Mouse (Mus musculus) heart, adult 8-10 months (tissue): ENCODE data around the gene Gm37240. TPM values are rescaled to one million over a fixed set of nuclear protein-coding genes. Genes with fewer than 3 reads are reported as not detected.

ENCODE experiments used
- DNase-seq: peaks from one replicate; pipeline ENCODE4 v3.0.0; 2022; ENCODE audit warnings: low spot score
- total RNA-seq, 4 experiments: library from RNA; stranded (reverse); gene quantifications; 2 replicates each; pipeline ENCODE4 v1.2.4; 2022

Gene Gm37240
- total RNA-seq, 4 experiments from 2014 or later: 36.8 to 49.5 (median 39.2) TPM

DNA sequence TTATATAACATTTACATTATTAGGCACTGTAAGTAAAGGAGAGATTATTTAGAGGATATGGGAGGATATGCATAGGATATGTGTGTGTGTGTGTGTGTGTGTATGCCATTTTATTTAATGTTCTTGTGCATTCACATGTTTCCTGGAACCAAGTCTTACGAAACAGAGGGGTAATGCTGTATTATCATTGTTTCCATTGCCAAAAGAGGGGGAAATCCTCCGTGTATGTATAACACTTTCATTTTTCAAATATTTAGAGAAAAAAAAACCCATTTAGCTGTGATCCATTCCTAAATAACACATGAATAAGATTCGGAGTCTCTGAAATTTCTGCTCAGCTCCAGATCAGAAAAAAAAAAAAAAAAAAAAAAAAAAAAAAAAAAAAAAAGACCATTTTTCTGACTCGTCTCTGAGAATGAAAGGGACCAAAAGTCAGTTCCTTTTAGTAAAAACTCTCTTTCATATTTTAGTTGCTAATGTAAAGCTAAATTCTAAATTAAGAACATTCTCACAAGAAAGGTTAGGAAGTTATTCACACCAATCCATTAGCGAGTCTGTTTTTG, 378.5 kb downstream of the Gm37240 start:
- no peak for DNase-seq

DNA sequence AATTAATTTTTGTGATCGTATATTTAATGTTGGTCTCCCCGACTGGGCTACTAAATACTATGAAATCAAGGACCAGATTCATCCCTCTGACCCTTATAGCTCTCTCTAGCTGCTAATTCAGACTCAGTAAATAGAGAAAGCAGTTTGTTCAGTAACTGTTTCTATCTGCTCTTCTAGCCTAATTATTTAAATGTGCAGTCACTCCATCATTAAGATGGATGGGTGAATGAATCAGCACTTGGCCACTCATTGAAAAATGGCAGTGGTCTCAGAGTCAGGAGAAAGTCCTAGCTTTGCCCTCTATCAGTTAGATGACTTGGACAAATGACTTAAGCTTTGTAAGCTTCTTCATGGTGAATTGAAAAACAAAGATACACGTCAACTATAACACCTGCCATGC, 387.2 kb downstream of the Gm37240 start:
- DNase-seq: no peak

DNA sequence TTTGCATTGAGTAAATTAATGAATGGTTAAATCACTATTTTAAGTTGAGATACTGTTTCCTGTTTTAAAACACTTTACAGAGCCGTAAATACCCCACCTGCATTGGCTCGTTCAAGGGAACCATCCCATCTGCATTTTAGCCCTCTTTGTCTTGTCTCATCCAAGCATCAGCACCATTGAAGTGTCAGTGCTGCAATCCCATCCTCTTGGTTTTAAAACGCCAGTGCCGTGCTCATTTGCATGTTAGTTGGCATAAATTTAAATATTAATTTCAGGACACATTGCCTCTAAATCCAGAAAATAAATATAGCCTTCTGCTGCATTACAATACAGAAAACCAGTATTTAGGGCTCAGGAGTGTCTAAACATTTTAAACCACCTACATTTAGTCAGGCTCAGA, 391.2 kb downstream of the Gm37240 start:
- no peak for DNase-seq

DNA sequence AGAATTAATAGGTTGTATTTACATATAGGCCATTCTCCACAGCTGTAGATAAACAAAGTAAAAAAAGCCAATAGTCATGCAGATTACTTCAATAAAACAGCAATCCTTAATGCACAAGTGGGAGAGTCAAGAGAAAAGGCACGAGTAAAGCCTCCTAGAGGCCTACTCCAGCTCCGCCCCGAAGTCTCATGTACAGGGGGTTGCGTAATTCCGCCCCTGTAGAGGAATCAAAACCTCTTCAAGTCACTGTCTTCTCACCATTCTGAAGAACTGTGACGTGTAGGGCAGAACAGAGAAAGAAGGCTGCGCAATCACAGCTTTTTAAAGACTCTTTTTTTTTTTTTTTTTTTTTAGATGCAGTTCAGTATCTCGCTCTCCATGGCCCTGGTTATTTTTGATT, 393.5 kb downstream of the Gm37240 start:
- DNase-seq: no peak

DNA sequence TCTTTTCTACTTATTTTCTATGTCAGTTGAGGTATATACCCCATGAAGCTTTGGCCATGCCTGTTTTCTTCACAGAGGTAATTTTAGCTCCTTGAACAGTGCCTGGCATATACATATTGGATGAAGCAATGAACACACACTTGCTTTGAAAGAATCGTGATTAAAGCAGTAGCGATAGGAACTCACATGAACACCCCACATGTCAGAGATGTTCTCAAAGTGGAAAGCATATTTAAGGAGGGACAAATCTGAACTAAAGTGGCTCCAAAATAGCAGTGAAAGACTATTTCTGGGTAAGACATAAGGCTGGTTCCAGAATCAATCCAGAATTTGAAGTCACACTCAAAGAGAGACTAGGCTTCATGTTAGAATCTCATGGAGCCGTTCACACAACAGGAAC, 397.1 kb downstream of the Gm37240 start:
- no peak for DNase-seq

DNA sequence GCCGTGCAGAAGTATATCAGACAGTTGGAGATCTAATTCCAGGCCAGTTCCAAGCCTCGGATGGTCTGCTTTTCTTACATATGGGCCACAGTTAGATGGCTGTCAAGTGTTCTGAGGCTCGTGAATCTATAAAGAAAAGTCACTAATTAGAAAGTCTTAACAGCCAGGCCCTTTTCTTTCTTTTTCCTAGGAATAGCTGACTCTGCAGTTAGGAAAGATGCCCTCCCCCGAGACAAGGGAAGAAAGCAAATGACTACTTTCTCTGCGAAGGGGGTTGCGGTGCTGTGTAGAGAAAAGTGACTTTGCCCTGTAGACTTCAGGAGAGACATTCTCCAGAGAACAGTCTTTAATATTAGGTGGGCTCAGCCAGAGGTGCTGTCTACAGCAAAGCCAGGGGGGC, 399.9 kb downstream of the Gm37240 start:
- DNase-seq: no peak

DNA sequence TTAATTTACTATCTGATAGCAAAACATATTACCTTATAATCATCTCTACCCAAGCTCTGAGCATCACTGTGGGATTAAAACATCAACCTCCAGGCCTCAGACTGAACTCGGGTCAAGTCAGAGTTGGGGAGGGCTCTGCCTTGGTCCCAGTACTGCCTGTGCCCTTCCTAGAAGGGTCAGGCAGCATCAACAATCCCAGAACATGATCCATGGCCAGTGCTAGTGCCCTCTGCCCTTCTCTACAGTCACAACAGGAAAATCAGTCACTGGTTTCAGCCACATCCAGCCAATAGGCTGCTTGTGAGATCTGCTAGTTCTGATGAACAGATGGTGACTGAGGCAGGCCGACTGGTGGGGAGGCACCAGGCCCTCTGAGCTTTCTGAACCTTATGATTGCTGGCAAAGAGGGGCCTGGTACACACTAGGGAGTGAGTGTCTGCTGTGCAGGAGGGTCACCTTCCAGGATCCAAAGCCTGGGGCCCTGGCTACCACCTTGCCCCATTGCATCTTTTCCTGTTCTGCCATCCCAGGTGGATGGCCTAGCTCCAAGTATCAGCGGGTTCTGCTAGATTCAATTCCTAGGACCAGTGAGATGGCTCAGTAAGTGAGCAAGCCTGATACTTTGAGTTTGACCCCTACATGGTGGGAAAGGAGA, 401.7 kb downstream of the Gm37240 start:
- DNase-seq: no peak

DNA sequence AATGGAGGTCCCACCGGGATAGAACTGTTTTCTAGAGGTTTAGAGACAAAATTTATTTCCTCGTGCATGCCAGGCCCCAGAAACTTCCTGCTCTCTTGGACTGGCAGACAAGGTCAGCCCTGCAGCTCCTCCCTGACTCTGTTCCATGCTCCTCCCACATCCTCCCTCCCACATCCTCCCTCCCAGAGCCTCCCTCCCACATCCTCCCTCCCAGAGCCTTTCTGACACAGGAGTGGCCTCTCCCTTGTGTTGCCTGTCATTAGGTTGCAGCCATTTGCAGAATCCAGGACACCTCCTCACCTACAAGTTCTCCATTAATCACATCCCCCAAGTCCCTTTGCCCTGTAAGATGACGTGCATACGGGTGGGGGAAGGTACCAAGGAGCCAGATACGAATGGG, 404.7 kb downstream of the Gm37240 start:
- peak; percentile 1 for DNase-seq

DNA sequence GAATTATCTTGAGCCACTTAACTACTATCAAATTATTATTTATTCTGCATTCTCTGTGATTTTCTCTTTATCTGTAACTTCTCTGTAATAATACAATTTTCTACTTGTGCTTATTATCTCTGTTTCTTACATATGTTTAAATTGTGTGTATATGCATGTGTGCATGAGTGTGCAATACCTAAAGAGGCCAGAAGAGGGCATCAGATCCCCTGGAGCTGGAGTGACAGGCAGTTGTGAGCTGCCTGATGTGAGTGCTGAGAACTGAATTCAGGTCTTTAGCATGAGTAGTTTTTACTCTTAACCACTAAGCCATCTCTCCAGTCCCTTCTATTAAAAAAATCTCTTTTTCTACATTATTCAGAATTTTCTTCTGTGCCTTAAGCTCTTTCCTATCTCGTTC, 406.7 kb downstream of the Gm37240 start:
- DNase-seq: no peak

DNA sequence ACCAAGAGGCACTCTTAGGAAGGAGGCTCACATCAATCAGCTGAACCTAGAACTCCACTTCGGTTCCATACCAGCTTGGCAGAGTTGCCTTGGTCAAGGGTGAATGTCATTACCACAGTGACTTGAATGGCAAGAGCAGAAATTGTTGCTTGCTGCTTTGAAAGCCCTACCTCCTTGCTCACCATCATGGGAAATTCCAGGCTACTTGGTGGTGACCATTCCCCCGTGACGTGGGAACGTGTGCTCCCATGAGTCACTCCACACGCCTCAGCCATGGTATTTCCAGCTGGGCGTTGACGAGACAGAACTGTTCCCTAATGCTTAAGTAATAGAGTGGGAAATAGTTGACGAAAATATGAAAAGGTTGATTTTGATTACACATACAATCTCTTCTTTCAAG, 408.6 kb downstream of the Gm37240 start:
- no peak for DNase-seq

DNA sequence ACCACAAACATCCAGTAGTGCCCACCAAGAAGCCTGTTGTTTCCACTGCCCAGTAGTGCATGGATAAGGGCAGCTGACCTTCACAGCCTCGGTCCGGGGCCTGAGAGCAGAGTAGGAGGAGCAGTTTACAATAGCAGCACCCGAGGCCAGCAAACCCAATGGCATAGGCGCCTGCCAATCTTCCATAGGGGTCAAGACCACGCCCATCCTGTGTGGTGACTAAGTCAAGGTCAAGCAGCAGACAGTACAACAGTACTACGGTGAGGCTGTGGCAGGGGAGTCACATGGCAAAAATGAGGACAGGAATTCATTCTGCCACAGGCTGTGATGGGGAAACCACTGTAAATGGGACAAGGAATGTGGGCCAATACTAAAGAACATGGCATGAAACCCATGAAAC, 417.6 kb downstream of the Gm37240 start:
- no peak for DNase-seq

DNA sequence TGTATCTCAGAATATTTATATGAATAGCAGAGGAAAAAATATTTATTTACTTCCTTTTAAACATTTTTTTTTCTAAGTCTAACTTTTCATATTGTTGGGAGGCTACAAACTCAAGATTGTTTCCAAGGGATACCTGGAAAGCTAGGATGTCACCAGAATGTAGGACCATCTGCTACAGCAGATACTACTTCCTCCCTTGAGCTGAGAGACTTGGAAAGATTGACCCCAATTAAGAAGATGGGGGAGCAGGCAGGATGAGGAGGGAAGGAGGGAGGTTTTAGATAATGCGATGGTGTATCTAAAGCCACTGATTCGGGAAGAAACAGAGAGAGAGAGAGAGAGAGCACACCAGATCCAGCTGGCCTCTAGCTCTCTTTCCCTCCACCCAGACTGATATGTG, 418.3 kb downstream of the Gm37240 start:
- no peak for DNase-seq

DNA sequence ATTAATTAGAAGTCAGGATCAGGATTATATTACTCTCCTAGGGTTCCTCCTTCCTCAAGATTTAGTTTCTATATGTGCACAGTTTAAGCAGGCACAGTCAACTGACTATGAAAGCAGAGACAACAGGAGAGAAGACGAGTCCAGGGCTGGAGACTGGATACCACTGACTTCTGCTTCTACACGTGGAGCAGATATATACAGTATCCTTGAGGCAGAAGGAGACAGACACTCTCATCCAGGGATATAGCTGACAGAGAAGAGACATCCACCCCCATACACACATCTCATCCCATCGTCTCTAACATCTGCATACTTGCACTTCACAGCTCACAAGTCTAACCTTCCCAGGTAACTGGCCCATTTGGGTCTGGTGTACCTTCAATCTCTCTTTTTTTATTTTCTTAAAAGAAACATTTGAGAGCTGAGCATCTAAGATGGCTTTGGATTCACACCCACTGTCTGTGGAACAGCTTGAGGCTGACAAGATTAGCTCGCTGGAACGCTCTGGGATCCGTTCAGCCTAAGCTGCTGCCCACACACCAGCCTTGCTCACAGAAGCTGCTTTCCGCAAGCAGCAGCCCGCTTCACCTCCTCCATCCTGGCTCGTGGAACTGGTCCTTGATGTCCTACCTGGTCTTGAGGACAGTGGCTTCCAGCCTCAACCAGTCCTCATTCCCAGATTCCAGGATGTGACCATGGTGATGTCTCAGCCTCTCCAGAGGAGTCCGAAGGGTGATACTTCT, 421.9 kb downstream of the Gm37240 start:
- no peak for DNase-seq

DNA sequence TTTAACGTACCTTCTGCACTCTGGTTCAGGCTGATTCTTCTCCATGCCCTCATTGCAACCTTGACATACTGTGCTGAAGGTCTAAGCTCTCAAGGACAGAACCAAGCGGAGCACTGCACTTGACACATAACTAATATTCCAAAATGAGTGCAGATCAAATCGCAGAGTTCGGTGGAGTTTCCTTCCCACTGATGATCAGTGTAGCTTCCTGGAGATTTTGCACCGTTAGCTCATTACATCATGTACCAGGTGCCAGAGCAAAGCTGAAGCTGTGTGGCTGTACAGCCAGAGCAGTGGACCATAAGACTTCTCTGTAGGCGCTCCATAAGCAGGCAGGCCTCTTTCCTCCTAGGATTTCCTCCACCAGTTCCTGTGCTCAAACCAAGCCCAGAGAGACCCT, 427.3 kb downstream of the Gm37240 start:
- no peak for DNase-seq

DNA sequence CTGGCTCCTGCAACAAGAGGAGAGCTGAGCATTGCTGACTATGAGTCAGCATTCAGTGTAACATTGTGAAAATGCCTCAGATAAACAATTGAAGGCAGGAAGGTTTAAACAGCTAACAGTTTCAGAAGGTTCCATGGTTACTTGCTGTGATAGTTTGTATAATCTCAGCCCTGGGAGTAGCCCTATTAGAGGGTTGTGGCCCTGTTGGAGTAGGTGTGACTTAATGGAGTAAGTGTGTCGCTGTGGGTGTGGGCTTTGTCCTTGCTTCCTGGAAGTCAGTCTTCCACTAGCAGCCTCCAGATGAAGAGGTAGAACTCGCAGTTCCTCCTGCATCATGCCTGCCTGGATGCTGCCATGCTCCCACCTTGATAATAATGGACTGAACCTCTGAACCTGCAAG, 430.3 kb downstream of the Gm37240 start:
- no peak for DNase-seq

DNA sequence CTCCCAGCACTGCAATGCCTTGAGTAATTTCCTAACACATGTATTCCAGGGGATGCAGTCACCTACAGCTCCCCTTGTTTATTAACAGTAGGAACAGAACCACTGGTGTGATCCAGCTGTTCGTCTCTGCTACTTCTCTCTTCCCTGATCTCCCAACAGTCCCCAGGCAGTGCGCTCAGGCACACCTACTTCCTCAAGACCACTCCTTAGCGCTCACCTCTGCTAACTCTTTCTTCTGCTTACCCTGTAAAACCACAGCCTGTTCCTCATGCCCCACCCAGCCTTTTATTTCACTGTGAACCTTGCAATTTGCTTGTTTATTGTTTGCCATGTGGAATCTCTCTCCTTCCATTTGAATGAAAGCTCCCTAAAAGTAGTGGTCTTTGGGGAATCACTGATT, 431.9 kb downstream of the Gm37240 start:
- no peak for DNase-seq

DNA sequence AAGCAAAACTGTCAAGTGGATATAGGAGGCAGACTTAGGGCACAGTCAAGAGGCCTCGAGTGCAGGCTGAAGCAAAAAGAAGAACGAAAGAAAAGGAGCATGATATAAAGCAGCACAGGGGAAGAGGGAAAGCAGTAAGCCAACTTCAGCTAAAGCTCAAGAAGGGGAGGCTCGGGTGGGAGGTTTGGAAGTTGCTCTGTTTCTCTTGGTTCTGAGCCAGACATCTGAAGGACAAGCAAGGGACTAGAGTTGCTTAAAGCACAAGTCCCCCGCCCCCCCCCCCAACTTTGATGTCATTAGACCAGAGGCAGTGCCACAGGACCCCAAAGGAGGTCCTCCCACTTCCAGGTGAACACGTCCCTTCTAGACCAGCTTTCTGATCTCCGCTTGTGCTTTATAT, 433.3 kb downstream of the Gm37240 start:
- DNase-seq: no peak

DNA sequence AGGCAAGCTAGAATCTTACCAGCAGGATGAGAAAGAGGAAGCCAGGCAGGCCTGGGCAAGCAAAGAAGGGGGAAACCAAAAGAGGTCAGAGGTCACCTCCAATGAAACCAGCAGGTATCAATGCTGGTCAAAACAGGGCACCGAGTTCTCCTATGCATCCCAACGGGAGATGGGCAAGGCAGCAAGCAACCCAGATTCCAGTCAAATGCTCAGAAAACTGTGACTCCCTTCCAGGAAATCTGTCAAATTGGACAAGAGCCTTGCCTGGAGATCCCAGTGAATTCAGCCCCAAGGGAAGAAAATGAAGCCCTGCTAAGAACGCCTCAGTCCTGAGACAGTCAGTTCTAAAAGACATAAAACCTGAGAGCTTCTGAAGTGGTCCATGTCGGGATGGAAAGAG, 437.9 kb downstream of the Gm37240 start:
- no peak for DNase-seq

DNA sequence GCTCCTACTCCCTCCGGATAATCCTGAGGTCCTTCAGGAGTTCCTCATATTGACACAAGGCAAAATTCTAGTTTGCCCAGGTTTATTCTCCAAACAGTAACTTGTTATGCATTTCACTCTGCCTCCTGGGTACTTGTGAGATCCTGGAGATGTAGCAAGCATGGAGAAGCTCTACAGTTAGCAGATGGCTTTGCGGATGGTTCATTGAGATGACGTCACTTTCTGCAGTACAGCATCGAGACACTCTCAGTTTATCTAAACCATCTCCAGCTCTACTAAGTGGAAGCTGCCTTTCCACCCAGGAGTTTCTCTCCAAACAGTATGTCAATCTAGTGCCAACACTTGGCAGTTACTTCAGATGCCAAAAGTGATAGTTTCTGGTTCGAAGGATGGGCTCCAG, 444.5 kb downstream of the Gm37240 start:
- DNase-seq: no peak

DNA sequence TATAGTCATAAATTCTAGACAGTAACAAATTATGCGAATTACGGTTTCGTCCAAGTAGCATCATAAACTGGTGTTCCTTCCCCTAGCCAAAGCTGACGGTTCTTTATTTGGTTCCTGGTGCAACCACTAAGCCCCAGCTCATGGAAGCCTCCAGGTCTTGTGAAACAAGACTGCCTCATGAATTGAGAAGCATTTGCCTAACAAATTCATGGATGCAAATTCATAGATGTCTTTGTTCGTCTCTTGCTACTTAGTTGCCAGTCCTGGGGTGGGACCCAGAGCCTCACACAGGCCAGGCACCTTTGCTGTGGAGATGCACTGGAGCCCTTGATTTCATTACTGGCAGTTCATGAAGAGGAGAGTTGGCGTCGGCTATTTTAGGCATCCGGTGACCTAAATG, 445.1 kb downstream of the Gm37240 start:
- DNase-seq: no peak

DNA sequence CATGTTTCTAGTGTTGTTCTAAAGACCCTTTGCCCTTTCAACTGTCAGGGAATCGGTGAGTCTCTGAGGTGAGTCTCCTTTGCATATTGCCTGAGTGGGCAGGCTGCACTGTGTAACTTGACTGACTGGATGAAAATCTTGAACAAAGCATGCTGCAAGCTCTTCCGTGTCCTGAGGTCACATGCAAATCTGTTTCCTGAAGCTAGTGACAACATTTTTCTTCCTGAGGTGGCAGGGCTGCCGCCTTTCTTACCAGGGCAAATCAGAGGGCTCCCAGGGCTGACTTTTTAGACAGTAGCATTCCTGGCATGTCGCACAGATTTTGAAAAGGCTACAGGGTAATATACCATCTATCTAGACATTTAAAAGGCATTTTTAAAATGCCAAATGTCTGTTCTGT, 451.9 kb downstream of the Gm37240 start:
- no peak for DNase-seq

DNA sequence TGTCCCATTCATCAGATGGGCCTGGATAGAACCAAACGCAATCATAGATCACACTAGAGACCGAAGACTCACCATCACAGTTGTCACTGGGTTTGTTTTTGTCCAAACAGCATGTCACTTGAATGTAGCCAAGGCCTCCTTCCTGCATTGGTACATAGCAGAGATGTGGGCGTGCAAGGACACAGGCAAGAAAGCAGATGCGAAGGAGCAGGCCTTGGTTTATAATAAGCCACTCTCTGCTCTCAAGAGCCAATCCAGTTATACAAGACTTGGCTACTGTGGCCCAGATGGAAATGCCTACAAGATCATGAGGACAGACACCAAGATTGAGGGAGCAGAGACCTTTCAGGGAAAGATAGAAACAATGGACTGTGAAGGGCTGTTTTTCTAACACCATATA, 456.1 kb downstream of the Gm37240 start:
- no peak for DNase-seq

DNA sequence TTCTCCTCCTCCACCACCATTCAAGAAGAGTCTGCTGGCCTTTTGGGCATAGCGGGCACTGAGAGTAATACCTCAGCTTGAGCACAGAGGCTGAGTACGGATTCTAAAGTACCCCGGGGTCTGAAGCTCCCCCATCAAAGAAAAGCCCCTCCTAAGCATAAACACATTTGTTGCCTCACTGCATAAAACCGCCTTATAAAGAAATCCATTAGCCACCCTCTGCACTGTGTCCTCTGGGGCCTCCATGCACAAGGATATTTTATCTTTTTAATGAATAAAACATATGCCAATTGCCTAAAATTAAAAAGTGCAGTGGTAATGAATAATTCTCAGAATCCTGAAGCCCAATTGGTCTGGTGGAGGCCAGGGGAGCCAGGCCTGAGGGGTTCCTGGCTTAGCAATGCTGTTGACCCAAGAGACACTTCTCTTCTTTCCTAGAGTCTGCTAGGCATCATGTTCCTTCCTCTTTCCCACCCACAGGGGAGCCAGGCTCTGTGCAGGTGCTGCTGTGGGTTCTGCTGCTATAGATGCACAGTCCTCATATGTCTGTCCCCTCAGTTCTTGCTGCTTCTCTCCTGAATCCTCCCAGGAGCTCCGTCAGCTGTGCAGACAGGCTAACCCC, 463.8 kb downstream of the Gm37240 start:
- no peak for DNase-seq
